Mouse (Mus musculus) right cerebral cortex, postnatal 4 days (tissue): ENCODE results near the gene Olfr1535.

ENCODE experiments used
- DNase-seq: peaks from one replicate; pipeline ENCODE4 v3.0.0-alpha.2; 2022

Olfr1535 gene

DNA sequence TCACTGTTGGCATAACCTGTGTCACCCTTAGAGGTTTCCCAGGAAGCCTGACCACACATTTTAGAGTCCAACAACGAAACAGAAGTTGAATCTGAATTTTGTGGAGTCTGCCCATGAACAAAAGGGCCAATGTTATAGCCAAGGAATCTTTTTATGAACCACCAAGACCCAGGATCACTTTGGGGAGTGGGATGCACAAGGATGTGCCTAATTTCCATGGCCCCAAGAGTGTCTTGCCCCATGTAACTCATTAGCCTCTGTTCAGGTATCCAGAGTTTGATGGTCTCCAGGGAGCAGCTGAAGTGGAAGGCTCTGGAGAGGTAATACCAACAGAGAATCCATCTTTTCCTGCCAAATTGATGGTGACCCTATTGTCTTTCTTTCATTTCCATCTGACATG lies at the start of gene Olfr1535:
Olfr1535 (minus strand) TSS at position 101 of the 400 bp plus-strand sequence.
- no peak for DNase-seq

DNA sequence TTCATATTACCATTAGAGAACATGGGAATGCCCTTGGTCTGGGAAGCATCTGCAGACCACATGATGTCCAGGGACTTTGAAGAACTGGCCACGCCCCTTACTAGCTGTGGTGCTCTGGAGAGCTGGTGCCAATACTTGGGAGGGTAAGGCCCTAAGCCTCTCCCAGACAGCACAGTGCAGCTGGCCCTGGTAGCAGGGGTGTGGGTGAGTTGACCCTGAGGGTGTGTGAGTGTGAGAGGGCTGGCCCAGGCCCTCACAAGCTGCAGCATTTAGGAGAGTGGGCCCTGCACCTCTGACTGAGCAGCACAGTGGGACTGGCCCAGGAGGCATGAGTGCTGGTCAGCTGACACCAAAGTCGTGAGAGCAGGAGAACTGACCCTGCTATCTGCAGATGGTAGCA lies 31.9 kb upstream of the Olfr1535 start:
- no peak for DNase-seq

DNA sequence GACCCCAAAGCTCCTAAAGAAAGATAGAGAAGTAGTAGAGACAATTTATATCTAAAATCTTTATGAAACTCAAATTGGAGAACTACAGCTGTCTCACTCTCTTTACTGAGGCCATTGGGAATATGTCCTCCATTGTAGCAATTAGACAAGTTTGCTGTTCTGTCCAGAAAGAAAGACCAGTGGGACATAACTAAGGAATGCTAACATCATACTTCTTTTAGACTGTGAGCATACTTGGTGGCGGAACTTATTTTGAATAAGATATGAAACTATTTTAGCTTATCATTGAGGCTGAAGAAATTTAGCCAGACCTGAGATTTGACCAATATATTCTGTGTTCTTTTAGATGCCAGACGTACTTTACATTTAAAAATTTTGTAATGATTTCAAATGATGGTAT lies 22.0 kb upstream of the Olfr1535 start, which contains the start of gene Olfr1364:
Olfr1364 (minus strand) TSS at position 101 of the 400 bp plus-strand sequence.
- no peak for DNase-seq

- DNase-seq: no peak
Observed at GRCm38 (mm10) chr13:21550416-21551110, 9.1 kb downstream of the Olfr1535 start.

GRCm38 (mm10) chr13:21549487-21549886 lies 10.2 kb downstream of the Olfr1535 start:
- DNase-seq: no peak

DNA sequence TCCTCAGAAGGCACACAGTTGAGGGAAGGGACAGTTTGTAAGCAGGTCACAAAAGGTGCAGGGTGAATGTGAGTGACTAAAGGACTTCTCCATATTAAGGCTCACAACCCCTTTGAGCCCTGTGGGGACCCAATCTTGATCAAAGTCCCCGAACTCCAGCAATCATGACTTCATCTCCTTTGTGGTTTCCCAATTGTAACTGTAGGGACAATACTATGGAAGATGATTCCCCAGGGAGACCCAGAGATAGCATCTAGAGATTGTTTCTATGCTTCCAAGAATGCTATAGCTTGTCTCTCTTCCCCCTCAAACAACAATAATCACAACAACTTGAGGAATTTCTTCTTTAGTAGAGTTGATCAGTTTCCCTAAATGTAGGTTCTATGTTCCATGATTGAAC lies 17.0 kb downstream of the Olfr1535 start, which contains the start of gene Olfr1366:
Olfr1366 (minus strand) TSS at position 101 of the 400 bp plus-strand sequence.
- no peak for DNase-seq

DNA sequence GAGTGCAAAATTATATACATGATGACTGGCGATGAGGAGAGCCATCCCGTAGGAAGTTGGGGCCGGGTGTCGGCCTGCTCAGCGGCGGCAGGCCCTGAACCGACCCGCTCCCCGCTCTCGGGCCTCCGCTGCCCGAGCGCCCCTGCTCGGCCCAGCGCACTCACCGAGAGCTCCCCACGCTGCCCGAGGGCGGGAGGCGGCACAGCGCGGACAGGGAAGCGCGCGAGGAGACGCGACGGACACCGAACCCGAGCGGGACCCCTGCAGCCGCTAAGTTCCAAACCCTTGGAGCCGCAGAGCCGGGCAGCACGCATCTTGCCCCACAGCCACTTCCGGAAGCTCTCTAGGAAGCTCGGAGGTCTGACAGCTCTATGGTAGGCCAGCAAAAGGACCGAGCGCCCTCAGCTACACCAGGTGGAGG lies 28.9 kb downstream of the Olfr1535 start, which contains the start of gene Zkscan8:
Zkscan8 (minus strand) TSS at position 340 of the 421 bp plus-strand sequence.
- DNase-seq: peak; percentile 76

- DNase-seq: no peak
Observed at GRCm38 (mm10) chr13:21530136-21530535, 29.6 kb downstream of the Olfr1535 start.

GRCm38 (mm10) chr13:21506221-21506649 lies 53.5 kb downstream of the Olfr1535 start:
- peak; percentile 71 for DNase-seq
